Mouse (Mus musculus): ENCODE results near the gene Hsf2bp.

GRCm38 (mm10) chr17:31923310-31923970 is 112.7 kb downstream of the Hsf2bp start:
- TF ChIP-seq POLR2A (IDR thresholded peaks at IDR 0.05; ENCODE audit: low read depth, low read length) (no peak), CTCF (conservative IDR thresholded peaks at IDR 0.05; ENCODE audit: insufficient read depth, insufficient read length, low read depth, low read length) (no peak)

Data from kidney, adult 2 months (tissue).